Mouse (Mus musculus) heart, embryonic 12.5 days (tissue): ENCODE data around the gene Gm43951. TPM values are rescaled to one million over a fixed set of nuclear protein-coding genes. Genes with fewer than 3 reads are reported as not detected.

Experiments
- ATAC-seq: fragments of 200-750 bp; cut with Nextera tagmentation; 2 replicates; pipeline ENCODE4 v1.8.0; 2017; ENCODE audit warnings: moderate TSS enrichment, moderate library complexity; ENCODE audit not compliant: insufficient number of reproducible peaks, low FRiP score
- H3K27ac ChIP-seq: fragments of 300-500 bp; sonication (generic); 2 replicates; pipeline ENCODE4 v1.5.1; 2016; ENCODE audit warnings: mild to moderate bottlenecking, moderate library complexity; ENCODE audit not compliant: poor library complexity, severe bottlenecking
- H3K27me3 ChIP-seq: fragments of 300-500 bp; sonication (generic); replicated peaks from 2 replicates; pipeline ENCODE4 v1.6.1; 2016; ENCODE audit warnings: mild to moderate bottlenecking, moderate library complexity
- H3K36me3 ChIP-seq: fragments of 300-500 bp; sonication (generic); 2 replicates; pipeline ENCODE4 v1.6.1; 2016; ENCODE audit warnings: mild to moderate bottlenecking, moderate library complexity
- H3K4me1 ChIP-seq: fragments of 300-500 bp; sonication (generic); replicated peaks from 2 replicates; pipeline ENCODE4 v1.6.1; 2016; ENCODE audit warnings: mild to moderate bottlenecking
- H3K4me2 ChIP-seq: fragments of 300-500 bp; sonication (generic); 2 replicates; pipeline ENCODE4 v1.6.1; 2016; ENCODE audit warnings: mild to moderate bottlenecking, moderate library complexity
- H3K4me3 ChIP-seq: fragments of 300-500 bp; sonication (generic); 2 replicates; pipeline ENCODE4 v1.5.1; 2016; ENCODE audit warnings: mild to moderate bottlenecking
- H3K9ac ChIP-seq: fragments of 300-500 bp; sonication (generic); 2 replicates; pipeline ENCODE4 v1.6.1; 2016; ENCODE audit warnings: mild to moderate bottlenecking, moderate library complexity
- H3K9me3 ChIP-seq: fragments of 300-500 bp; sonication (generic); replicated peaks from 2 replicates; pipeline ENCODE4 v1.6.1; 2016; ENCODE audit warnings: mild to moderate bottlenecking, moderate library complexity
- WGBS: fragments of 180-500 bp; shearing (Covaris S2); methylation state at CpG from one replicate; pipeline ENCODE4 v1.1.7; 2016; 5-methylcytosine and 5-hydroxymethylcytosine counted together
- polyA plus RNA-seq: library from polyadenylated mRNA; unstranded; fragments of >200 nt; fragmentation: Nextera tagmentation; extraction: Ambion mirVana; gene quantifications from 2 replicates; pipeline ENCODE4 v1.2.1, GENCODE M21; 2016

Gene Gm43951
- polyA plus RNA-seq, 1 experiment from 2014 or later = 0.09 TPM

DNA sequence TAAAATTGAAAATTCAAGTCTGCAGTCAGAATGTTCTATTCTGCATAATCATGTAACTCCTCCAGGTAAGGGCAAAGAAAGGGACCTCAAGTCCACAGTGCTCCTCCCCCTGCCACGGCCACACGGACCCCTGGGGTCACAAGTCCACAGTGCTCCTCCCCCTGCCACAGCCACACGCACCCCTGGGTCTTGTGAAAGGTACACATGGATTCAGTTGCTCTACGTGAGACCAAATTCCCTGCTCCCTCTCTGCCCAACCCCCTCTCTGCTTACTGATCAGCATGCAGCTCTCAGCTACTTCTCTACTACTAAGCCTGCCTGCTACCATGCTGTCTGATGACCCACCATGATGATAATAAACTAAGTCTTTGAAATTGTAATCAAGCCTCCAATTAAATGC, 36.8 kb downstream of the Gm43951 start:
- no peak overlapping the region for H3K9ac ChIP-seq
- H3K36me3 ChIP-seq = peaks cover 73% of the 10 kb centered on the region
- no peaks in the 10 kb centered on the region for H3K9me3 ChIP-seq
- no peak overlapping the region for H3K4me2 ChIP-seq
- no peak overlapping the region for H3K4me3 ChIP-seq
- H3K27me3 ChIP-seq = no peaks in the 10 kb centered on the region
- no peak overlapping the region for H3K27ac ChIP-seq
- no peak for ATAC-seq
- WGBS = 90% methylated on average over 4 of the region's 4 CpGs
- no peaks in the 10 kb centered on the region for H3K4me1 ChIP-seq

DNA sequence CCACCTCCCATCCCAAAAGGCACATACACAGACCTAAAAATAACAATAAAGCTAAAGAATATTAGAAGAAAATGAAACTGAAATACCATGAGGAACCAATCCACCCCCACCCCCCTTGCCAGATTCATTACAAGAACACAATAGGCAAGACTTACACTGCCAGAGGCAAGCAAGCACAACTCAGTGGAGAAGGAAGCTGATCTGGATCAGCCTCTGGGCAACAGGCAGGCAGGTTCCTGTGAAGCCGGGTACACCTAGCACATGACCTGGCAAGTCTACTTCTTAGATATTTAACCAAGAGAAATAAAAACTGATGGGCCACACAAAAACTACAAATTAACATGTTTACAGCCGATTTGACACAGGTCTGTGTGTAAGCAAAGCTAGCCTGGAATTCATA, 43.4 kb downstream of the Gm43951 start:
- 85% methylated on average over 2 of the region's 2 CpGs for WGBS
- peaks cover 64% of the 10 kb centered on the region for H3K36me3 ChIP-seq

DNA sequence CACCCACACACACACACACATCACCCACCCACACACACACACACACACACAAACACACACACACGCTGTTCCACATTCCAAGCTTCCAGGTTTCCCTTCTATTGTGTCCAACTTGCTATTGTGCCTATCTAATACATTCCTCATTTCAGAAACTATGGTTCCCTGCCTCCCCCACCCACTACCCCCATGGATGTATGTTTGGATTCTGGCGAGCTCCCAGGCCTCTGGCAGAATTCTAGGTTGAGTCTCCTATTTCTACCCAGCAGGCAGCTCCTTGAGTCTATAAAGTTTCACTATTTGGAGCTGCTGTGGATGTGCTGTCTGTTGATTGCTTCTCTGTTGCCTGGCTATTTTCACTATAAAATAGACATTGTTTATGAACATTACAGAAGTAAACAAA, 50.0 kb downstream of the Gm43951 start:
- WGBS = 71% methylated on average over 2 of the region's 2 CpGs
- H3K27ac ChIP-seq = no peak overlapping the region
- H3K27me3 ChIP-seq = no peaks in the 10 kb centered on the region
- no peaks in the 10 kb centered on the region for H3K9me3 ChIP-seq
- H3K4me3 ChIP-seq = no peak overlapping the region
- peaks cover 54% of the 10 kb centered on the region for H3K36me3 ChIP-seq
- H3K9ac ChIP-seq = no peak overlapping the region
- ATAC-seq = no peak
- no peaks in the 10 kb centered on the region for H3K4me1 ChIP-seq
- no peak overlapping the region for H3K4me2 ChIP-seq

More for the DNA sequence above, 43.4 kb downstream of the Gm43951 start:
- Histone ChIP-seq H3K4me1 (no peaks in the 10 kb centered on the region), H3K4me2 (no peak overlapping the region), H3K27ac (no peak overlapping the region), H3K9ac (no peak overlapping the region), H3K4me3 (no peak overlapping the region), H3K27me3 (no peaks in the 10 kb centered on the region), H3K9me3 (no peaks in the 10 kb centered on the region)
- no peak for ATAC-seq

DNA sequence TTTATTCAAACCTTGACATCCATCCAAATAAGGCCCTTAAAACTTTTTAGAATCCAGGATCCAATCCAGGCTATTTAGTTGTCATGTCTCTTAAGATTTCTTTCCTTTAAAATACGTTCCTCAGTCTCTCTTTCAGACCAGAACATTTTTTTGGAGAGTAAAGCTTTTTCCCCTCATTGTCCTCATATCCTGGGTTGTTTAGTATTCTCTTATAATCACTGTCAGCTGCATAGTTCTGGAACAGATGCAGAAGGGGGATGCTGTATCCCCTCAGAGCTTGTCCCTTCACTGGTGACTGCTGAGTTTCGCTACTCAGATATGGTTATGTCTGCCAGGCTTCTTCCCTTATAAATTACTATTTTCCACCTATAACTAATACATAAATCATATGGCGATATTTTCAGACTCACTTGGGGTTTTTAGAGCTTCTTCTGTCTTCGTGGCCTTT, 50.6 kb downstream of the Gm43951 start:
- Histone ChIP-seq H3K9me3 (no peaks in the 10 kb centered on the region), H3K27me3 (no peaks in the 10 kb centered on the region), H3K36me3 (peaks cover 54% of the 10 kb centered on the region), H3K4me3 (no peak overlapping the region), H3K9ac (no peak overlapping the region), H3K27ac (no peak overlapping the region), H3K4me1 (0 out of 2 replicates have a peak, but pooled peaks cover 2% of the 10 kb centered on the region), H3K4me2 (no peak overlapping the region)
- ATAC-seq = no peak
- WGBS = 78% methylated on average over 4 of the region's 4 CpGs

DNA sequence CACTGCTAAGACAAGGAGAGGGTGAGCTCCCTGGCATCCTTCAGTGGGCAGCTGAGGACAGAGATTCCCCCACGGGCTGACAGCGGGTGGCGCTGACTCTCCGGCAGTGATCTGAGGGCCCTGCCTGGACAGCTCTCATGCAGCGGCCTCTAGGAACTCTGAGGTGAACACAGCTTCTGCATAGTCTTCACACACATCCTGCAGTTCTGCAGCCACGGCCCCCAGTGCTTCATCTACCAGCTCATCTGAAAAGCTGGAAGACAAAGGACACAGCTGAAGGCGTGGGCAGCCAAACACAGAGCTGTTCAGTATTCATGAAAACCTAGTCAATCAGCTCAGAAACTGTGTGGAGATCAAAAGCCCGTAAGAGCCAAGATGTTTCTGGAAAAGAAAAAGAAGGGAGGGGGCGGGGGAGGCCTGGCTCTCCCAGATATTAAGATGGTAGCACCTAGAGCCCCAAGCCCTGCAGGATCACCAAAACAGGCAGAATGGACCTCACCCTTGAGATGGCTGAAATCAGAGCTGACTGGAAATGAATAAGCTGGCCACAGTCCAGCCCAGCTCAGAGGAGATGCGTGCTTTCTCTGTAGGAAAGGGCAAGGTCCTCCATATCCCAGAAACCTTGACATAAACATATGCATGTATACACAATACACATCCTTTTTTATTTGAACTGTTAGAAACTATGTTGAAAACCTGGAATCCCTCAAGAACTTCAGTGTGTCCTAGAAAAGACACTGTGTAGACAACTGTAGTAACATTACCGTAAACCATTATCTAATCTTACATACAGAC, 51.3 kb downstream of the Gm43951 start:
- Histone ChIP-seq H3K9me3 (no peaks in the 10 kb centered on the region), H3K9ac (no peak overlapping the region), H3K36me3 (peaks cover 49% of the 10 kb centered on the region), H3K4me3 (no peak overlapping the region), H3K4me1 (0 out of 2 replicates have a peak, but pooled peaks cover 2% of the 10 kb centered on the region), H3K4me2 (no peak overlapping the region), H3K27ac (no peak overlapping the region), H3K27me3 (no peaks in the 10 kb centered on the region)
- no peak for ATAC-seq
- 72% methylated on average over 11 of the region's 11 CpGs for WGBS

Other genes starting within 250 kb of the Gm43951 start
- 0.80 and 1.0 TPM in 2 replicates for gene Aipl1, start 169.3 kb downstream of the Gm43951 start, polyA plus RNA-seq
- 90.6 and 92.7 TPM in 2 replicates for gene Pimreg, start 164.8 kb downstream of the Gm43951 start, polyA plus RNA-seq
- 0.13 and 0.17 TPM in 2 replicates for gene Pitpnm3, start 71.1 kb downstream of the Gm43951 start, polyA plus RNA-seq
- 9.1 and 9.6 TPM in 2 replicates for gene 4933427D14Rik, start 619 bp upstream of the Gm43951 start, polyA plus RNA-seq
- 138 and 141 TPM in 2 replicates for gene Txndc17, start 707 bp upstream of the Gm43951 start, polyA plus RNA-seq
- gene Med31, start 8.8 kb upstream of the Gm43951 start, polyA plus RNA-seq = 28.2 and 28.5 TPM in 2 replicates
- 0.17 and 0.36 TPM in 2 replicates for gene Slc13a5, start 60.4 kb upstream of the Gm43951 start, polyA plus RNA-seq
- gene Xaf1, start 94.8 kb upstream of the Gm43951 start, polyA plus RNA-seq = 6.2 and 6.8 TPM in 2 replicates
- gene Fbxo39, start 107.6 kb upstream of the Gm43951 start, polyA plus RNA-seq = not detected in 2 replicates
- 0.32 and 0.85 TPM in 2 replicates for gene Tekt1, start 155.6 kb upstream of the Gm43951 start, polyA plus RNA-seq
- 191 and 194 TPM in 2 replicates for gene Smtnl2, start 204.9 kb upstream of the Gm43951 start, polyA plus RNA-seq
- not detected in 2 replicates for gene Ggt6, start 228.7 kb upstream of the Gm43951 start, polyA plus RNA-seq
- gene Mybbp1a, start 234.5 kb upstream of the Gm43951 start, polyA plus RNA-seq = 99.5 and 106 TPM in 2 replicates